Mouse (Mus musculus): ENCODE measurements at regions not wholly inside any gene's neighbourhood (a gene's known extent, or its start where the extent isn't known, plus 50 kb on each side); places are given as distances from the start of the nearest gene placed in this dataset.
"Not testable (repeated sequence)": the region's sequence is repeated elsewhere in the genome, so short reads cannot be mapped to it uniquely, and the experiment has no call there.

DNA sequence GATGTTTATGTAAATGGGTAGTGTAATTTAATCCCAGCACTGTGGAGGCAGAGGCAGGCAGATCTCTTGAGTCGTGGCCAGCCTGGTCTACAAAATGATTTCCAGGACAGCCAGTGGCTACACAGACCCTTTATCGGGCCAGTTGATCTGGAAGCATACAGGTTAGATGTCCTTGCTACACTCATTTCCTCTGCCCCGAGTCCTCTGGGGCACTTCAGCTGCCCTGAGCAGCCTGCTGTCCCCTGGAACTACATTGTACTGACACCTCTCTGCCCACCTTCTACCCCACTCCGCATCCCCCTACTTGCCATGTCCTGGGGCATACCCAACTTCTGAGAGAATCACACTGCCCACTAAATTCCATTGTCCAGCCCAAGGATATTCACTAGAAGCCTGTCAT, 60.6 kb upstream of the Helt start:
- intact Hi-C loops (cut with DNase I), result no loop called here
- no peak for DNase-seq

DNA sequence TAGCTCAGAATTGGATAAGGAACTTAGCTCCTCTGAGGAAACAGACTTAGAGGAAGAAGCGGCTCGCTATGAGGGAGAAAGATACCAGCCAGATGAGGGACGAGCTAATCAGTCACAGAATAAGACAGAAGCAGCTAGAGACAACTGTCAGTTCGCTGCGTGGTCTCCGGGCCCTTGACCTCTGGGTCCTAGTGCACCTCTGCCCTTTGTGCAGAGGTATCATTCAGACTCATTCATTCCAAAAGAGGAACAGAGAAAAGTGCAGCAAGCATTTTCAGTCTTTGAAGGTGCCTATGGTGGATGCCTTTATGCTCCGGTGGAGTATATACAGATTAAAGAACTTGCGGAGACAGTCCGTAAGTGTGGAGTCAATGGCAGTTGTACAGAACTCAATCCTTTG, 63.5 kb upstream of the Helt start:
- DNase-seq; intact Hi-C loops (cut with DNase I): not testable (repeated sequence)

DNA sequence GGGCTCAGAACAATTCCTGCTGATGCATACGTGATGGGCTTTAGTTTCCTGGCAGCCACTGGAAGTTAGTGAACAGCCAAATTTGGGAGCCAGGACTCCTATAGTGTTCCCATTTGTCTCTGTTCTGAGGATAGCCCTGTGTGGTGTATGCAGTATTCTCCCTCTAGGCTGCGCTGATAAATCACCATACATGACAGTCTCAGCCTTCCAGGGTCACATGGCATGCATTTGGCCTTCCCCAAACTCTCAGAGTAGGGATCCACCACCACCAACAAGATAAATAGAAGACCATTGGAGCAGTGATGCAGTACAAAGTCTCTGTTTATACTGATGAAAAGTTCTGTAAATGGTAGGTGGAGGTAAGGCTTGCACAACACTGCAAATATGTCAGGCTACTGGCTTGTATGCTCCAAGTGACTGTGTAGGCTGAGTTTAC, 68.4 kb upstream of the Helt start:
- DNase-seq, result no peak
- intact Hi-C loops (cut with DNase I), result no loop called here

DNA sequence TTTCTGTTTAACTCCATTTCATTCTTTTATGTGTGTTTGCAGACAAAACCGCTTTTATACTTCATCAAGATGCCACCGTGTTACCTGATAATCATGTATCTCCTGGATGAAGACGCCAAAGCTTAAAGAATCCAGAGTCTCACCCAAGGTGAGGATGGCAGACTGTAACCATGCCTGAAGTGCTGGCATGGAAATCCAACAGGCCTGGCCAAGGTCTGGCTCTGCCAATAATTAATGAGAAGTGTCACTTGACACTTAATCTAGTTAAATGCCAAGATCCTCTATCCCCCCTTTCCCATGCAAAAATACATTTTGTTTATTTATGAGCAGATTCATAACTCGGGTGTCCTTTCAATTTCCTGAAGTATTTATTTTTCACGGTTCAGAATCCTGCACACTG, 71.2 kb upstream of the Helt start:
- intact Hi-C loops (cut with DNase I), result no loop called here
- no peak for DNase-seq

DNA sequence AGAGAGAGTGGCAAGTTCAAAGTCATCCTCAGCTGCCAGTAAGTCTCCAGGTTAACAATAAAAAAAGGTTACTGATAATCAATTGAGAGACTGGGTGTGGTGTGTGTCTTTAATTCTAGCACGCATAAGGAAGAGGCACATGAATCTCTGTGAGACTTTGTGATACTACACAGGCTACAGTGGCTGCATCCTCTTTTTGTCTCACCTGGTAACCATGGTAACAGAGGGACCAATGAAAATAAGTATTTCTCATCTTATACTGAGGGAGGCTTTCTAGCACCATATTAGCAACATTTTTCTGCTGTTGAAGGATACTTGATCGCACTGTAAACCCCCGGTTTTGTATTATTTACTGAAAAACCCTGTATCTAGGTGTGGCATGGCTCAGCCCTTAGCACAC, 72.7 kb upstream of the Helt start:
- intact Hi-C loops (cut with DNase I), result no loop called here
- no peak for DNase-seq

DNA sequence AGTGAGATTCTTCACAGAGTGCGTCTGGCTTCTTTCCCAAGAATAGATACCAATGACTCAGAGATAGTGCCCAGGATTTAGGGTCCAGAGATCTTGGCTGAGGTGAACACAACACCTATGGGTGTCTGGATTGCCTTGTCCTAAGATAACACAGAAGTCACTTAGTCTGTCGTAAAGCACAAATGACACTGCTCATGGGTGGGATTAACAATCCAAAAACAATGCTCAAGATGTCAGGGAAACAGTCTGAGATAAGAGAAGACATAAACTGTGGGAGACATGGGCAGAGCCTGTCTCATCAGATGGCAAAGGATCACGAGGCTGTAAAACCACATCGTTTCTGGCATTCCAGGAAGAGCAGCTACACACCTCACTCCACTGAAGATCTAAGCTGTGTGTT, 79.6 kb upstream of the Helt start:
- no peak for DNase-seq
- intact Hi-C loops (cut with DNase I), result no loop called here

DNA sequence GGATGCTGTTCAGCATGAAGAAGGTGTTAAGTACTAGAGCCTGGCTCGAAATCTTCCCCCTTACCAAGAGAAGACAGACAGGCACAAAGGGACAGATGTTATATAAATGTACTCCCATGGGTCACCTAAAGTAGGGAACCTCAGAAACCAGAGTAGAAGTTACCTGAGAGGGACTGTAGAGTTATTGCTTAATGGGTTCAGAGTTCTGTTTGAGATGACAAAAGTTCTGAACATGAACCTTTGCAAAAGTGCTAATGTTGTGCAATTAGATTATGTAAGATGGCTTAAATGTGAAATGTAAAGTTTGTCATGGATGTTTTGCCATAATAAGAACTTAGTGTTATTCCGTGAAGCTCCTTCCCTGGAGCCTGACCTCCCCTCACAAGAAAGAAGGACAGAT, 81.5 kb upstream of the Helt start:
- intact Hi-C loops (cut with DNase I), result no loop called here
- no peak for DNase-seq

DNA sequence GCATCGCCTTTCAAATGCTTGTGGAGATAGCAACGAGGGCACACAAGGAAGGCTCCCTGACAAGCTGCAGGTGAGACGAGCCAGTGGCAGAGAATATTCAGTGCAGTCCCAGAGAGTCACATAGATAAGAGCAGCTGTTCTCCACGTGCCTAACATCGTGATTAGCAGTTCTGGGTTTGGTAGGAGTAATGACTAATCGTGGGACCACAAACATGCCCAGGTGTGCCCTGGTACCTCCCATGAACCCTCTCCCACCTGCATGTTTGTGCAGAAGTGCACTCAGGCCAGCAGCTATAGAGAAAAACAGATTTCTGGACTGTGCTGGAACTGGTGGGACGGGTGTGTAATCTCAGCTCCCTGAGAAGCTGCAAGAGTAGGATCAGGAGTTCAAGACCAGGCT, 85.9 kb upstream of the Acsl1 start:
- no peak for DNase-seq

DNA sequence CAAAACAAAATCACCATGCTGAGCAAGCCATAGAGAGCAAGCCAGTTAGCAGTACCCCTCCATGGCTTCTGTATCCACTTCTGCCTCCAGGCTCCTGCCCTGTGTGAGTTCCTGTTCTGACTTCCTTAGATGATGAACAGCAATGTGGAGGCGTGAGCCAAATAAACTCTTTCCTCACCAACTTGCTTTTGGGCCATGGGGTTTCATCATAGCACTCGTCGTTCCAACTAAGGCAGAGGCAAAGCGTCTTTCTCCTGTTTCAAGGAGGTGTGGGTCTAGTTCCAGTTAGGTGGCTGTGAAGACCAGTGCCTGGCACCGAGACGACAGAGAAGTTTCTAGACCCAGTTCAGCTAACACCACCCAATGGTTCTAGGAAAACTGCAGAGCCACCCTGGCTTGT, 85.0 kb upstream of the Acsl1 start:
- no peak for DNase-seq
- intact Hi-C loops (cut with DNase I), result no loop called here

More for the DNA sequence above, 85.9 kb upstream of the Acsl1 start:
- intact Hi-C loops (cut with DNase I), result no loop called here

DNA sequence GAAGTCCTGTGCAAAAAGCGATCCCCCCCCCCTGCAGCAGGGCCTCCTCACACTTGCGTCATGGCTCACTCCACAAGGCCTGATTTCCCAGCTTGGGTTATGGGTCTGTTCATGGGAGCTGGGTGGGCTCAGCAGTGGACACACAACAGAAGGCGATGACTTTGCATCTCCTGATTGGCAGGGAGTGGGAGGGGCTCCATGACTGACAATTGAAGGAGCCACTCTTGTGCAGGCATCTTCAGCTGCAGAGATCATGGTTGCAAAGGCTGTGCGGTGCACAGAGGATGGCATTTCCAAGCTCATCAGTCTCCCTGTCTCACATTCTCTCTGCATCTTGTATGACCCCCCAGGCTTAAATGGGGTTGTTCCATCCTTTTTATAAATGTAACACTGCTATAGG, 84.3 kb upstream of the Acsl1 start:
- intact Hi-C loops (cut with DNase I), result no loop called here
- no peak for DNase-seq

DNA sequence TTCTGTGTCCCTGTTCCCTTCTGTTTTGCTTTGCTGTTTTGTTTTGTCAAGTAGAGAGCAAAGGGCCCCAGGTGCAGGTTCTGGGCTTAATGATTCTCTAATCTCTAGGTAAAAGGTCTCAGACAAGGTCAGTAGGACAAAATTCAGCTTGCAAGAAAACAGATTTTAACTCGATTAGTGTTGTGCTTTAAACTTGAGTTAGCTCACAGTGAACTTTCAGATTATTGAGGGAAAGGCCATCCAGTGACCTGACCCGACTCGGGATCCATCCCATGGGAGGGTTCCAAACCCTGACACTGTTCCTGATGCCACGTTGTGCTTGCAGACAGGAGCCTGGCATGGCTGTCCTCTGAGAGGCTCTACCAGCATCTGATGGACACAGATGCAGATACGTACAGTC, 83.8 kb upstream of the Acsl1 start:
- intact Hi-C loops (cut with DNase I), result no loop called here
- no peak for DNase-seq

DNA sequence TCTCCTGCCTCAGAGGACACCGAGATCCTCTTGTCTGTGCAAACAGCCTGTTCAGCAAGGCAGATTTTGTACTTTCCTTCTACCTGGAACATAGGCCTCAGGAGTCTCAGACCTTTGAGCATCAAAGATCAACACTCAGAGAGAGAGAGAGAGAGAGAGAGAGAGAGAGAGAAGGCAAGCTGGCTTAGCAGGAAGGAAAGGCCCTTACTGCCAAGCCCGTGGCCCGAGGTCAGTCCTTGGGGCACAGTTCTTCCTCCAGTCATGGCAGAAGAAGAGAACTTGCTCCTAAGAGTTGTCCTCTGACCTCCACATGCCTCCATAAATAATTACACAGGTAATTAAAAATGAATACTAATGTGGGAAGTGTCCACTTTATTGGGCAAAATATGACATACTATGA, 82.4 kb upstream of the Acsl1 start:
- intact Hi-C loops (cut with DNase I), result no loop called here
- DNase-seq, result no peak

DNA sequence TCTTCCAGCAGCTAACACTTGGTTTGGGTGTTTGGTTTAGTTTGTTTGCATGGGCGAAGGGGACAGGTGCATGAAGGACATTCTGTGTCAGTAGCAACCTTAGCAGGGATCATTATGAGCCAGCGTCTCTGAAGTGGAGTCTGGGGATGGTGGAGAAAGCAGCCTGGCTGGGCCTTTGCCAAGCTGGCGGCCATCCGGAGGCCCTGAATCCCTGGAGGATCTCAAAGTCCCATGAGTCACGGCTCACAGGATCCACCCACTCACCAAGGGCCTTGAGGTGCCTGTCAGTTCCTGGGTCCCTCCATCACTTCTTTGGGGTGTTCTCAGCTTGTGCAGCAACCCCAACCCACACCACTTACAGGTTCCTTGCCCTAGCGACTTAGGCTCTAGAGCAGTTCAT, 80.4 kb upstream of the Acsl1 start:
- no peak for DNase-seq
- intact Hi-C loops (cut with DNase I), result no loop called here

DNA sequence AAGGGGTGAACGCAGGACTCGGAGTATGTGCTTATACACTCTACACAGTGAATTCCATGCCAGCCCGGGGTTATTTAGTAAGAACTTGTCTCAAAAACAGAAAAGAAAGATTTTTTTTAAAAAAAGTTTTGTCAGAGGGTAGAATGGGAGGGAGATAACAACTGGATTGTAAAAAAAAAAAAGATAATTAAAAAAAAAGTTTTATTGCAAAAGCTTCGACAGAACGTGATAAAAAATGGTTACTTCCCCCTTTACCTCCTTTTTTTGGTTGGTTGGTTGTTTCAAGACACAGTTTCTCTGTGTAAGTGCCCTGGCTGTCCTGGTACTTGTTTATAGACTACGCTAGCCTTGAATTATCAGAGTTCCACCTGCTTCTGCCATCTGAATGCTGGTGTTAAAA, 79.2 kb upstream of the Acsl1 start:
- intact Hi-C loops (cut with DNase I), result no loop called here
- DNase-seq, result no peak

DNA sequence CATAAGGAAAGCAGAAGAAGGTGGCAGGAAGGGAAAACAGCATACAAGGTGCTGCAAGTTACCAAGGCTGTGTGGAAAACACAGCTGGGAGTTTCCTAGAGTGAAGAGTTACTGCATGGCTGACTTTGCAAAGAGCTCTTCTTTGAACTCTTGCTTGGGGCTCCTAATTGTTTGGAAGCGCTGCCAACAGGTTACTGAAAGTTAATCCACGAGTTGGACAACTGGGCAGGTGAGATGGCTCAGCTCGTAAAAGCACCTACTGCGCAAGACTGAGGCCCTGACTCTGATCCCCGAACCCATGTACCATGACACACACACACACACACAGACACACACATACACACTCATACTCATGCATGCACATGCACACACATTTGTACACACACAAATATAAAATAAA, 77.5 kb upstream of the Acsl1 start:
- intact Hi-C loops (cut with DNase I), result no loop called here
- DNase-seq, result no peak

DNA sequence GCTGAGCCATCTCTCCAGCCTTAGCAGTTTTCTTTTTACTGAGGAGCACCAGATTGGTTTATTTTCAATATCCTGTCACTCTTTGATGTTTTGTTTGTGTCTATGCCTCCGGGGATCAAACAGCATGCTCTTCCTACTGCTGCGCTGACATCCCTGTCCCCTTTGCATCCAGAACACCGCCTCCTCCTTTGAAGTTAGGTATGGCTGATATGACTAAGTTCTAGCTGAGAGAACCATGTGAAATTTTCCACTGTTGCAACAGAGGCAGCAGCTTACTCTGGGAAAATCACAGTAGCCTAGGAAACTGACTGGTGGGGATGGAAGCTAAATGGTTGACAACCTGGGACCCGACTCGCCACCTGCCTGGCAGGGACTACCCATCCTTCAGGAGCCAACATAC, 76.1 kb upstream of the Acsl1 start:
- intact Hi-C loops (cut with DNase I), result no loop called here
- no peak for DNase-seq

DNA sequence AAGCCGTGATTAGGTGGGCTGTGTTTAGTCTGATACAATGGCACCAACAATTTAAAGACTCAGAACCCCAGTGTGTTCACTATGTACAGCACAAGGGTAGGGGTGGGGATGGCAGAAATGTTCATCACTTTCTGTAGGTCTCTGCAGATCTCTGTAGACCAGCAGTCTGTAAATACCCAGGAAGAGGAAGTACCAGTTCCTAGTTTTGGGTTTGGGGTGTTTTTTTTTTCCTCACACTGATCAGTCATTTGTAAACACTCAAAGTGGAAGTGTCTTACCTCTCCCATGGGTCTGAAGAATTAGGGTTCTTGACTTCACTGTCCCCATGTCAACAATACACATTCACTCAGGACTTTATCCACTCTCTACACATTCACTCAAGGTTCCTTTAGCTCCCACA, 75.5 kb upstream of the Acsl1 start:
- intact Hi-C loops (cut with DNase I), result no loop called here
- no peak for DNase-seq

DNA sequence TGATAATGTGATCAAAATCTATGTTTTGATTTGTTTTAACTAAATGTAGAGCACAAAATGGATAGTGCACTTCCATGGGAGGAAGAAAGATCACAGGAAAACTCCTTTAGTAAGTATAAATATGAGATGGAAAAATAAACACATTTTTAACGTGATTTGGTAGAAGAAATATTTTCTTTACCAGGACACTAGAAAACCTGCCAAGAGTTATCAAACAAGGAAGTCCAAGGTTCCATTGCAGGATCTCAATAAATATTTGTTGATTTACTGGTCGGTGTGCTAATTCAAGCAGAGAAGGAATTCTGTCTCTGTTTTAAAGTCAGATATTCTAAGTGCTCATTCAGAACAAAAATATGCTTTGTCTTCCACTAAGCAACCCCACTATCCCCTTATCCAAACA, 73.8 kb upstream of the Acsl1 start:
- intact Hi-C loops (cut with DNase I), result no loop called here
- DNase-seq, result no peak

DNA sequence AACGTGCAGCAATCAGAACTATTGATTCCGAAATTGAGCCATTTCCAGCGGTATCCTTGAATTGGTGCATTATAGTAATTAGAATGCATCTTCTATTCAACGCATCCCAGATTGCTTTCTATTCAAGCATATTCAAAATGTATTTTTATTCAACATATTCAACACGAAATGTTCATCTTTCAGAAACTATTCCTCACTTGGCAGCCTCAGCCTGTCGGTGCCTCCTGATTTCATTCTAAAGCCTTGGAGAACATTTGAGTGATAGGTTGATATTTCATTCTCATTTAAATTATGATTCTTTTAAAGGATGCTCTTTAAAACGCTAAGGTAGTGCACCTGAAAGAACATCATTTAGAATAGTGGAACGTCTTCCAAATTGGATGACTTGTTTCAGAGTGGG, 73.1 kb upstream of the Acsl1 start:
- no peak for DNase-seq
- intact Hi-C loops (cut with DNase I), result no loop called here

DNA sequence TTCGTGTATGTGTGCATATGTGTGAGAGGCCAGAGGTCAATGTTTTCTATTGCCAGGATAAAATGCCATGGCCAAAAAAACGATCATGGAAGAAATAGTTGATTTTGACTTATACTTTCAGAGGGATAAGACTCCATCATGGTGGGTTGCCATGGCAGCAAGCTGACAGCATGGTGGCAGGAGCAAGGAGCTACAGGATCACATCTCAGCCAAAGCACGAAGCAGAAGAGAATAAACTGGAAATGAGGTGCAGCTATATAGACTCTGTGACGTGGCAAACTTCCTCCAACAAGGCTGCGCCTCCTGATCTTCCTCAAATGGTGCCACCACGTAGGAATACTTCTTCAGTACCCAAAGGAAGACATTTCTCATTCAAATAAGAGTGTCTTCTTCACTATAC, 70.2 kb upstream of the Acsl1 start:
- intact Hi-C loops (cut with DNase I), result no loop called here
- DNase-seq, result no peak

DNA sequence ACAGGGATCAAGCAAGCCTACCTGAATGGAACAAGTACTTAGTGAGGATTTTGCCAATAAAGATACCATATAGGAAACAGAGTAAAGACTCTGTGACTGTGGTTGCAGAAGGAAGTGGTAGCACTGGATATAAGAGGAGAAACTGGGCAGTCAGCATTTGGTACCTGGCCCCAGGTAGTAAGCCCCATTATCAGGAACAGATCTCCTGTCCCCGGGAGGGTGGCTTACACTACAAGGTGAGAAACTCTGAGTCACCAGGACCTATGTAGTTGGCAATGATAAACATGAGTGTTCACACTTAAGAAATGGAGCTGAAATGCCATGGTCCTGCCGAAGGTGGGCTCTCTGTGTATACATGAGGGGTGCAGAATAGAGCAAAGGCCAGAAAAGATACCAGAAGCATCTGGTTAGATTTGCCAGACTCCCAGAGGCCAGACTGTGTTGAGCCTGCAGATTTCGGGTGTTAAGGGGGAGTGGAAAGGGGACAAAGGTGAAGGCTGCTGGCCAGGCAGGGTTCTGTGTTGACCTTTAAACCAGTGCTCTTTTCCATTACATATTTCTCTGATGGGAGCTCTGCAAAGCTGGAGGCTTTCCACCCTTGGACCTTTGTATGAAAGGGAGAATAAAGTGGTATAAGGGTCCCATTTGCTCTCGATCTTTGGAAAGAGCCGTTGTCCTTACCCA, 66.8 kb upstream of the Acsl1 start:
- no peak for DNase-seq
- intact Hi-C loops (cut with DNase I), result no loop called here

DNA sequence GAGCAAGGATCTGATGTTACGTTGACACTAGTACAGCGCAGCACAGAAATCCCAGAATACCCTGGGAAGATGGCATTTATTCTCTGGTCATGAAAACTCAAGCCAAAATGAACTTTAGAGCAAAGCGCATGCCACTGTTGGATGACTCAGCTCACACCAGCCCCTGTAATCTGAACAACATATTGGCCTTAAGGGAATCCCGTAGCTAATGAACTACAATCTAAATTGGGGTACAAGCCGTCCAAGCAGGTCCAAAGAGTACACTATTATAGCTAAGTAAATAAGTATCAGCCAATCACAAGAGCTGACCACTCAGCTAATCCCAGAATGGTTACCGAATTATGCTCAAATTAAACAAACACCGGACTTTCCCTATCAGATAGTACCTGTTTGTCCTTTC, 62.0 kb upstream of the Acsl1 start:
- intact Hi-C loops (cut with DNase I), result no loop called here
- DNase-seq, result no peak

DNA sequence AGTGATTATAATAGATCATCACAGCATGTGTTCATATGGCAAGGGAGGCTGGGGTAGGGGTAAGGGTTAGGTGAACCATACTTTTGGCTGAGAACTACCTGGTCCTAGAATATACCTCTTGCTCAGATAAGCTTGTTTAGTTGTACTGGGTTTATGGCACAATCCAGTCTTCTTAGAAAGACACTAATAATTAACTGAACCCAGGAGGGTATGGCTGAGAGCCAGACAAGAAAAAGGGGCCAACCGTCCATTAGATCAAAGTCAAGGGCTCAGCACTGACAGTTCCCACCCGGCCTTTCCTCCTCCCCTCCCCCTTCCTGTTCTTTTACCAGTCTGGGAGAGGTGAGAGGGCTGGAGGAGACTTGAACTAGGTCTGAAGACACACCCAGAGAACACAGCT, 61.5 kb upstream of the Acsl1 start:
- DNase-seq, result no peak
- intact Hi-C loops (cut with DNase I), result no loop called here

All from gastrocnemius, postnatal 36 days (tissue).